Mouse (Mus musculus) small intestine, adult 2 months (tissue): ENCODE measurements around the gene Nol11.

Experiments
- CTCF ChIP-seq: fragments of 200-500 bp; IDR thresholded peaks from 2 replicates; pipeline ENCODE4 v1.5.1; 2012; ENCODE audit warnings: low read depth, mild to moderate bottlenecking, control low read depth, inconsistent platforms, low read length, moderate library complexity, mixed read lengths; ENCODE audit not compliant: insufficient replicate concordance, insufficient read length; ENCODE audit errors: extremely low read depth
- POLR2A ChIP-seq: fragments of 200-500 bp; IDR thresholded peaks from 2 replicates; pipeline ENCODE4 v1.6.1; 2012; ENCODE audit warnings: low read depth, mild to moderate bottlenecking, control low read depth, inconsistent platforms, low read length, moderate library complexity

DNA sequence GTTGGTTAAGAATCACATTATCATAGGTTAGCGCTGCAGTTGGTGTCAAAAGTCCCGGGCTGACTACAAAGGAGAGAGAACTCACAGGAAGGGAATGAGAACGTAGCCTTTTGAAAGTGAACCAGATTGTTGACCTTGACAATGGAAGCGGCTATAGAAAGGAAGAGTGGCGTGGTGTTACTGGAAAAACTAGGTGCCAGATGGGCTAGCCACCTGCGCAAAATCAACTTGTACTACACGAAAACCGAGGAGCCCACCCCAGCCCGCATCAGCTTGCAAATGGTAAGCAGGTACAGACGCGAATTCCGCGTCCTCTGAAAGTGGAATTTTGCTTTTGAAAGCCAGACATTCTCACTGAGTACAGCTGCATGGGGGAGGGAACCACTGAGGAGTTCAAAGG lies 20.6 kb upstream of the Nol11 start:
- TF ChIP-seq CTCF: no peak
- no peak for TF ChIP-seq POLR2A
